Mouse (Mus musculus) MEL (cell line): Measurements from ENCODE around the gene Lrif1. TPM values are rescaled to one million over a fixed set of nuclear protein-coding genes. Genes with fewer than 3 reads are reported as not detected.

Experiments used
- DNase-seq: peaks from one replicate; pipeline ENCODE4 v3.0.0; 2011; ENCODE audit warnings: low read depth, low spot score
- H3K27ac ChIP-seq: 2 replicates; pipeline ENCODE4 v1.5.1; 2012; ENCODE audit warnings: low read depth, mild to moderate bottlenecking, control low read depth, low read length, moderate library complexity; ENCODE audit not compliant: control insufficient read depth
- H3K27me3 ChIP-seq, 2 experiments: fragments of 150-350 bp in 1 of 2; sonication (generic) in 1 of 2; 2 replicates each; pipeline ENCODE4 v1.6.1; 2012; ENCODE audit warnings: low read length in 2 of 2, mild to moderate bottlenecking in 2 of 2, improper control_type of control experiment in 1 of 2, moderate library complexity in 1 of 2; ENCODE audit not compliant: insufficient read depth in 2 of 2, control insufficient read depth in 1 of 2
- H3K36me3 ChIP-seq, 2 experiments: 2 replicates each; pipeline ENCODE4 v1.6.1; 2012 to 2014; ENCODE audit warnings: low read length in 2 of 2, improper control_type of control experiment in 1 of 2, inconsistent platforms in 1 of 2, mild to moderate bottlenecking in 1 of 2; ENCODE audit not compliant: insufficient read depth in 2 of 2, control insufficient read depth in 1 of 2
- H3K4me1 ChIP-seq, 2 experiments: fragments of 150-350 bp in 1 of 2; sonication (generic) in 1 of 2; 2 replicates each; pipeline ENCODE4 v1.6.1; 2012; ENCODE audit warnings: low read length in 2 of 2, improper control_type of control experiment in 1 of 2, mild to moderate bottlenecking in 1 of 2; ENCODE audit not compliant: insufficient read depth in 2 of 2, control insufficient read depth in 1 of 2
- H3K4me3 ChIP-seq, 2 experiments: fragments of 150-350 bp in 1 of 2; sonication (generic) in 1 of 2; 2 replicates each; pipeline ENCODE4 v1.5.1; 2012; ENCODE audit warnings: low read depth in 2 of 2, low read length in 2 of 2, mild to moderate bottlenecking in 2 of 2, moderate library complexity in 2 of 2, control low read depth in 1 of 2, improper control_type of control experiment in 1 of 2; ENCODE audit not compliant: control insufficient read depth in 1 of 2, insufficient read depth in 1 of 2
- H3K79me2 ChIP-seq: 2 replicates; pipeline ENCODE4 v1.6.1; 2012; ENCODE audit warnings: mild to moderate bottlenecking, low read length, moderate library complexity; ENCODE audit not compliant: control insufficient read depth, poor library complexity, insufficient read depth
- H3K9ac ChIP-seq: 2 replicates; pipeline ENCODE4 v1.6.1; 2012; ENCODE audit warnings: low read depth, mild to moderate bottlenecking, control low read depth, low read length, moderate library complexity; ENCODE audit not compliant: control insufficient read depth, poor library complexity, severe bottlenecking
- H3K9me3 ChIP-seq: fragments of 150-350 bp; sonication (generic); replicated peaks from 2 replicates; pipeline ENCODE4 v1.6.1; 2012; ENCODE audit warnings: mild to moderate bottlenecking, low read length, improper control_type of control experiment, moderate library complexity; ENCODE audit not compliant: insufficient read depth
- CHD1 ChIP-seq: IDR thresholded peaks from 2 replicates; pipeline ENCODE4 v1.6.1; 2012; ENCODE audit warnings: low read depth, mild to moderate bottlenecking, inconsistent platforms, low read length, improper control_type of control experiment
- CHD2 ChIP-seq: IDR thresholded peaks from 2 replicates; pipeline ENCODE4 v1.6.1; 2011; ENCODE audit warnings: low read length, improper control_type of control experiment
- CTCF ChIP-seq, 3 experiments: IDR thresholded peaks in 2 of 3; conservative IDR thresholded peaks in 1 of 3; 2 replicates each; pipeline ENCODE4 v1.5.1; 2011 to 2012; ENCODE audit warnings: low read length in 3 of 3, low read depth in 2 of 3, mild to moderate bottlenecking in 2 of 3, improper control_type of control experiment in 1 of 3, inconsistent platforms in 1 of 3, mixed read lengths in 1 of 3, moderate library complexity in 1 of 3; ENCODE audit not compliant: control insufficient read depth in 1 of 3, insufficient read depth in 1 of 3, poor library complexity in 1 of 3, severe bottlenecking in 1 of 3
- E2F4 ChIP-seq: IDR thresholded peaks from 2 replicates; pipeline ENCODE4 v1.6.1; 2011; ENCODE audit warnings: low read depth, low read length, improper control_type of control experiment, borderline replicate concordance
- ELF1 ChIP-seq: IDR thresholded peaks from 2 replicates; pipeline ENCODE4 v1.6.1; 2014; ENCODE audit warnings: low read depth, mild to moderate bottlenecking, inconsistent platforms, low read length, improper control_type of control experiment, moderate library complexity
- EP300 ChIP-seq, 2 experiments: IDR thresholded peaks; 2 replicates each; pipeline ENCODE4 v1.6.1; 2011; ENCODE audit warnings: improper control_type of control experiment in 2 of 2, low read length in 2 of 2, low read depth in 1 of 2, mild to moderate bottlenecking in 1 of 2
- ETS1 ChIP-seq: IDR thresholded peaks from 2 replicates; pipeline ENCODE4 v1.6.1; 2012; ENCODE audit warnings: low read depth, mild to moderate bottlenecking, inconsistent platforms, low read length, improper control_type of control experiment, moderate library complexity
- GABPA ChIP-seq: IDR thresholded peaks from 2 replicates; pipeline ENCODE4 v1.6.1; 2012; ENCODE audit warnings: low read depth, mild to moderate bottlenecking, inconsistent platforms, low read length, improper control_type of control experiment, moderate library complexity
- HCFC1 ChIP-seq: IDR thresholded peaks from 2 replicates; pipeline ENCODE4 v1.6.1; 2012; ENCODE audit warnings: low read depth, mild to moderate bottlenecking, inconsistent platforms, low read length, improper control_type of control experiment, moderate library complexity
- JUND ChIP-seq: IDR thresholded peaks from 2 replicates; pipeline ENCODE4 v1.6.1; 2011; ENCODE audit warnings: low read depth, mild to moderate bottlenecking, improper control_type of control experiment, low read length
- KAT2A ChIP-seq: conservative IDR thresholded peaks from 2 replicates; pipeline ENCODE4 v1.6.1; 2012; ENCODE audit warnings: low read depth, low read length, improper control_type of control experiment, inconsistent platforms
- MAFK ChIP-seq: IDR thresholded peaks from 2 replicates; pipeline ENCODE4 v1.6.1; 2011; ENCODE audit warnings: low read depth, mild to moderate bottlenecking, low read length, improper control_type of control experiment, borderline replicate concordance
- MAX ChIP-seq: IDR thresholded peaks from 2 replicates; pipeline ENCODE4 v1.6.1; 2011; ENCODE audit warnings: low read length, improper control_type of control experiment
- MAZ ChIP-seq: IDR thresholded peaks from 2 replicates; pipeline ENCODE4 v1.6.1; 2012; ENCODE audit warnings: low read depth, mild to moderate bottlenecking, inconsistent platforms, low read length, improper control_type of control experiment
- MEF2A ChIP-seq: IDR thresholded peaks from 2 replicates; pipeline ENCODE4 v1.6.1; 2014; ENCODE audit warnings: low read depth, mild to moderate bottlenecking, inconsistent platforms, low read length, improper control_type of control experiment; ENCODE audit not compliant: poor library complexity, insufficient replicate concordance, severe bottlenecking; ENCODE audit errors: extremely low read depth
- MXI1 ChIP-seq: IDR thresholded peaks from 2 replicates; pipeline ENCODE4 v1.6.1; 2011; ENCODE audit warnings: mild to moderate bottlenecking, low read depth, low read length, improper control_type of control experiment
- MYC ChIP-seq: IDR thresholded peaks from 2 replicates; pipeline ENCODE4 v1.6.1; 2011; ENCODE audit warnings: low read depth, mild to moderate bottlenecking, low read length, improper control_type of control experiment, moderate library complexity
- NELFE ChIP-seq: IDR thresholded peaks from 2 replicates; pipeline ENCODE4 v1.6.1; 2011; ENCODE audit warnings: low read depth, low read length, improper control_type of control experiment
- NRF1 ChIP-seq: IDR thresholded peaks from 2 replicates; pipeline ENCODE4 v1.6.1; 2014; ENCODE audit warnings: low read depth, mild to moderate bottlenecking, inconsistent platforms, low read length, improper control_type of control experiment, moderate library complexity; ENCODE audit not compliant: poor library complexity, insufficient read depth, severe bottlenecking
- POLR2AphosphoS2 ChIP-seq: IDR thresholded peaks from 2 replicates; pipeline ENCODE4 v1.6.1; 2011; ENCODE audit warnings: low read length, improper control_type of control experiment
- RAD21 ChIP-seq: IDR thresholded peaks from 2 replicates; pipeline ENCODE4 v1.6.1; 2011; ENCODE audit warnings: mild to moderate bottlenecking, low read depth, low read length, improper control_type of control experiment
- SMC3 ChIP-seq: IDR thresholded peaks from 2 replicates; pipeline ENCODE4 v1.6.1; 2011; ENCODE audit warnings: low read depth, low read length, improper control_type of control experiment
- TBP ChIP-seq: IDR thresholded peaks from 2 replicates; pipeline ENCODE4 v1.8.0; 2011; ENCODE audit warnings: low read depth, low read length, improper control_type of control experiment
- TCF12 ChIP-seq: IDR thresholded peaks from 2 replicates; pipeline ENCODE4 v1.6.1; 2014; ENCODE audit warnings: low read depth, mild to moderate bottlenecking, inconsistent platforms, low read length, improper control_type of control experiment, moderate library complexity
- UBTF ChIP-seq: IDR thresholded peaks from 2 replicates; pipeline ENCODE4 v1.6.1; 2012; ENCODE audit warnings: low read depth, mild to moderate bottlenecking, inconsistent platforms, low read length, improper control_type of control experiment, moderate library complexity, borderline replicate concordance; ENCODE audit not compliant: insufficient read depth
- USF1 ChIP-seq: IDR thresholded peaks from 2 replicates; pipeline ENCODE4 v1.6.1; 2014; ENCODE audit warnings: low read depth, mild to moderate bottlenecking, inconsistent platforms, low read length, improper control_type of control experiment, moderate library complexity
- USF2 ChIP-seq, 2 experiments: IDR thresholded peaks; 2 replicates each; pipeline ENCODE4 v1.6.1; 2011 to 2012; ENCODE audit warnings: improper control_type of control experiment in 2 of 2, low read length in 2 of 2, borderline replicate concordance in 1 of 2, inconsistent platforms in 1 of 2, low read depth in 1 of 2, mild to moderate bottlenecking in 1 of 2; ENCODE audit not compliant: insufficient read depth in 1 of 2
- ZC3H11A ChIP-seq: IDR thresholded peaks from 2 replicates; pipeline ENCODE4 v1.6.1; 2012; ENCODE audit warnings: low read depth, mild to moderate bottlenecking, inconsistent platforms, low read length, improper control_type of control experiment
- ZKSCAN1 ChIP-seq: IDR thresholded peaks from 2 replicates; pipeline ENCODE4 v1.6.1; 2012; ENCODE audit warnings: low read depth, mild to moderate bottlenecking, inconsistent platforms, low read length, improper control_type of control experiment, moderate library complexity
- ZMIZ1 ChIP-seq: IDR thresholded peaks from 2 replicates; pipeline ENCODE4 v1.6.1; 2012; ENCODE audit warnings: low read depth, mild to moderate bottlenecking, inconsistent platforms, low read length, improper control_type of control experiment, moderate library complexity
- polyA plus RNA-seq, 2 experiments: library from polyadenylated mRNA; stranded (reverse) in 1 of 2; unstranded in 1 of 2; fragments of >175 nt in 1 of 2; fragments of >200 nt in 1 of 2; gene quantifications; 2 replicates each; pipeline versions ENCODE4 v1.2.1 to v1.2.4; 2012; ENCODE audit warnings: low replicate concordance in 2 of 2, low read depth in 1 of 2; ENCODE audit not compliant: insufficient read length in 2 of 2, insufficient read depth in 1 of 2, missing spikeins in 1 of 2
- total RNA-seq: library from RNA; depleted of rRNA; stranded (reverse); fragments of 300-350 nt; gene quantifications from 2 replicates; pipeline ENCODE4 v1.2.3, GENCODE M21; 2012

Lrif1 gene
- total and polyA plus RNA-seq, 3 experiments = 4.4 to 10.7 TPM; not detected in 1

DNA sequence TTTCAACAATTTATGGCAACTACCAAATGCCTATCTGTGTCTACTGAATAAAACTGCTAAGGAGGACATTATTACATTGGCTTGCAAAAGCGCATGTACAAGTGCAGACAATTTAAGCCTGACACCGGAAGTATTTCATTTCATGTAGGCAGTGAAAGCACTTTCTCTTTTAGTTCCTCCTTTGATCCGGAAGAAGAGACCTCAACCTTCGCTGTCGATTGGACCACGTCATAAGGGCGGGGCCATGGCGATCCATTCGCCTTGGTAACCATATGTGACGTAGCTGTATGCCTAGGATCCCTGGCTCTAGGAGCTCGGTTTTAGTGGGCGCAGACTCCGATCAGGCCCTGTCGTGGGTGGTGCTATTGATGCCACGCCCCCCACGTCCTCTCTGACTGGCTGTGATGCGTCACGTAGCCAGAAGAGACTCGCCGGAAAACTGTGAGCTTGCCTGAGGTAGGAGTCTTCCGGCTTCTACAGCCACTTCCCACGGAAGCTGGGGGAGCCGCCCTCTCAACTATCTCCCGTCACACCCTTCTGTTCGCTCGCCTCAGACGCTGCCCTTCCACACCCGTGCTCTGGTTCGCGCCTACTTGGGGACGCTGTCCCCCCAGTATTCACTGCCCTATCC is 36.7 kb downstream of the Lrif1 start (continued):
- TF ChIP-seq EP300 (IDR thresholded peaks at IDR 0.05; ENCODE audit: low read depth in 1 of 2, low read length in 2 of 2) (no peak), SMC3 (no peak), TCF12 (peak; percentile 30; the same call in 1 of the 2 replicates), TBP (peak; percentile 63)

DNA sequence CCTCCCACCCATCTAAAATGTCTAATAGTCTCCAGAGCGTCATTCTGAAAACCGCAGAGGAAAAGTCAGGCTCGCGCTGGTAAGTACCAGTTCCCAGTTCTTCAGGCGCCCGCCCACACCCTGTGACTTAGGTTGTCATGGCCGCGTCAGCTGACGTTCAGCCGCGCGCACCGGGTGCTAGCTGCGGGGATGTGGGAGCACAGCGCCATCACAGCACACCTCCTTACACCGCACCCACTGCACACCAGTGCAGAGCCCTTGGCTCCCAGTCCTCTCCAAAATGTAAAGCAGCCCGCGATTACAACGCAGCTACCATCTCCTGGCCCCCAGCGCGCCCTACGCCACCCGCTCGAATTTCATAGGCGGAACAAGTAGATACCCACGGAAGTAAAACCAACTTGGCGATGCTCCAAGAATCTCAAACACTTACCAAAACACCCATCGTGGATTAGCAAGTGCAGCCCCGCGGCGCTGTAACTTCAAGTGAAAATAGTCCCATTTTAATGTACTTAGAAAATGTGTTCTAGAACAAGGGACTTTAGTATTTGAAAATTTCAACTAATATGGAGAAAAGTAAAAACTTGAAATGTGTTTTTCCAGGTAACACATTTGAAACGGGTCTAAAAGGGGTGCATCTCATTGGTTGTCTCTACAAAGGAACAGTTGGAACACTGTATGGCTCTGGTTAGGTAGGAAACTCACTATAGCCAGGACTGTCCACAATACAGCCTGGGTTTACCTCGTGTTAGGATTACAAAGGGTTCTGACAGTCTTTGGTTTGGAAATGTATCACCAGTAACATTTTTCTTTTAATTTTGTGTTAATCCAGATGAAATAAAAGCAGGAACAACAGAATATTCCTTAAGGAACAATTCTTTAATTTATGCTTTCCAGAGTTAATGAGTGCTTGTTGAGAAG is 37.5 kb downstream of the Lrif1 start:
- Histone ChIP-seq H3K36me3 (peaks cover 0 to 4% of the 10 kb centered on the region in 2 experiments; a peak in 1 of 4 replicates), H3K79me2 (no peaks in the 10 kb centered on the region; the same call in 1 of the 2 replicates), H3K27me3 (no peaks in the 10 kb centered on the region), H3K4me3 (peak overlapping the region; percentile 86 to 87), H3K4me1 (peaks cover 0 to 9% of the 10 kb centered on the region in 2 experiments; a peak in 2 of 4 replicates), H3K27ac (peak overlapping the region; percentile 95), H3K9ac (peak overlapping the region; percentile 83), H3K9me3 (no peaks in the 10 kb centered on the region)
- peak; percentile 96 for DNase-seq
- TF ChIP-seq HCFC1 = peak; percentile 71
- TF ChIP-seq NELFE = peak; percentile 24; the same call in 1 of the 2 replicates
- TF ChIP-seq ZC3H11A = no peak
- peak; percentile 68 for TF ChIP-seq USF1
- TF ChIP-seq MAFK = no peak
- TF ChIP-seq ETS1 = peak; percentile 11
- no peak for TF ChIP-seq E2F4
- no peak for TF ChIP-seq KAT2A
- no peak for TF ChIP-seq MAZ
- TF ChIP-seq GABPA = no peak
- no peak for TF ChIP-seq RAD21
- peak; percentile 48 for TF ChIP-seq MAX
- TF ChIP-seq EP300 (IDR thresholded peaks at IDR 0.05; ENCODE audit: low read depth in 1 of 2, low read length in 2 of 2) = peak; percentile 13 to 19; a peak in 2 of 4 replicates
- TF ChIP-seq CHD2 = no peak
- no peak for TF ChIP-seq JUND
- TF ChIP-seq MYC = 0 out of 2 replicates have a peak, but pooled peaks have one; percentile 25
- no peak for TF ChIP-seq USF2 (IDR thresholded peaks at IDR 0.05; ENCODE audit: borderline replicate concordance in 1 of 2, insufficient read depth in 1 of 2, low read depth in 1 of 2, low read length in 2 of 2)
- no peak for TF ChIP-seq UBTF
- peak; percentile 53; the same call in 1 of the 2 replicates for TF ChIP-seq TBP
- TF ChIP-seq MEF2A = no peak
- 0 out of 2 replicates have a peak, but pooled peaks have one; percentile 13 for TF ChIP-seq NRF1
- peak; percentile 59 for TF ChIP-seq ELF1
- 0 out of 6 replicates have a peak, but pooled peaks of 1 of the 3 experiments have one; percentile 7 for TF ChIP-seq CTCF (IDR thresholded peaks at IDR 0.05 in 2 of 3, conservative IDR thresholded peaks at IDR 0.05 in 1 of 3; ENCODE audit: control insufficient read depth in 1 of 3, insufficient read depth in 1 of 3, low read depth in 2 of 3, low read length in 3 of 3, poor library complexity in 1 of 3, severe bottlenecking in 1 of 3)
- TF ChIP-seq MXI1 = peak; percentile 21; the same call in 1 of the 2 replicates
- TF ChIP-seq ZMIZ1 = peak; percentile 92
- no peak; the same call in 1 of the 2 replicates for TF ChIP-seq TCF12
- TF ChIP-seq POLR2AphosphoS2 = no peak; the same call in 1 of the 2 replicates
- TF ChIP-seq ZKSCAN1 = no peak
- TF ChIP-seq CHD1 = peak; percentile 84; the same call in 1 of the 2 replicates
